Mouse (Mus musculus) inflammation-experienced regulatory T-cells, adult 6 months (primary cell): ENCODE measurements around the gene Lcn8. TPM values are rescaled to one million over a fixed set of nuclear protein-coding genes. Genes with fewer than 3 reads are reported as not detected.
"Not testable (repeated sequence)": the region's sequence is repeated elsewhere in the genome, so short reads cannot be mapped to it uniquely, and the experiment has no call there.

ENCODE experiments used
- ATAC-seq: one replicate; pipeline ENCODE4 v1.8.0; 2017
- polyA plus RNA-seq, 3 experiments: library from polyadenylated mRNA; unstranded; fragments of 100-300 nt; shearing (Covaris generic); gene quantifications; one replicate each; pipeline ENCODE4 v1.2.1; 2017

Lcn8 gene
- polyA plus RNA-seq, 3 experiments from 2014 or later: not detected

- ATAC-seq: peak; percentile 54
Measured at GRCm38 (mm10) chr2:25666516-25666915, 13.6 kb downstream of the Lcn8 start.

GRCm38 (mm10) chr2:25676486-25676885 is 23.6 kb downstream of the Lcn8 start, which contains the start of gene Lcn6:
Gene Lcn6, plus strand, starts transcription at chr2:25676786.
- no peak for ATAC-seq

- ATAC-seq: no peak
Measured at GRCm38 (mm10) chr2:25679559-25679958, 26.6 kb downstream of the Lcn8 start.

GRCm38 (mm10) chr2:25682426-25682825 is 29.5 kb downstream of the Lcn8 start, which contains the start of gene Lcn10:
Gene Lcn10, plus strand, starts transcription at chr2:25682726.
- ATAC-seq: no peak

- ATAC-seq: no peak
Measured at GRCm38 (mm10) chr2:25686941-25687340, 34.0 kb downstream of the Lcn8 start.

GRCm38 (mm10) chr2:25694605-25695004 is 41.7 kb downstream of the Lcn8 start:
- no peak for ATAC-seq

GRCm38 (mm10) chr2:25696951-25697350 is 44.0 kb downstream of the Lcn8 start:
- no peak for ATAC-seq

- no peak for ATAC-seq
Measured at GRCm38 (mm10) chr2:25698696-25699095, 45.8 kb downstream of the Lcn8 start.

- ATAC-seq: not testable (repeated sequence)
Measured at GRCm38 (mm10) chr2:25699743-25700142, 46.8 kb downstream of the Lcn8 start, which contains the start of gene Obp2a. Gene Obp2a, plus strand, starts transcription at chr2:25700043.

- ATAC-seq: no peak
Measured at GRCm38 (mm10) chr2:25701001-25701400, 48.1 kb downstream of the Lcn8 start.

- ATAC-seq: no peak
Measured at GRCm38 (mm10) chr2:25703706-25704105, 50.8 kb downstream of the Lcn8 start.

Other genes starting within 250 kb of the Lcn8 start
- gene Fut7, start 229.9 kb upstream of the Lcn8 start, polyA plus RNA-seq: 10 to 100 TPM in 1 of 3 experiments, 1 to 10 TPM in 2; 4.1 to 14.7 (median 7.2) TPM
- 10 to 100 TPM; 31.4 to 59.3 (median 41.8) TPM for gene Abca2, start 224.4 kb upstream of the Lcn8 start, polyA plus RNA-seq
- gene Clic3, start 196.3 kb upstream of the Lcn8 start, polyA plus RNA-seq: 1 to 10 TPM; 1.2 to 1.9 (median 1.6) TPM
- gene Paxx, start 192.0 kb upstream of the Lcn8 start, polyA plus RNA-seq: 10 to 100 TPM; 70.4 to 92.1 (median 89.2) TPM
- gene Ptgds, start 183.1 kb upstream of the Lcn8 start, polyA plus RNA-seq: not detected
- not detected for gene Lcn12, start 159.2 kb upstream of the Lcn8 start, polyA plus RNA-seq
- gene Fbxw5, start 152.4 kb upstream of the Lcn8 start, polyA plus RNA-seq: 10 to 100 TPM; 49.1 to 88.0 (median 76.8) TPM
- 1 to 10 TPM; 2.1 to 5.1 (median 3.4) TPM for gene C8g, start 151.4 kb upstream of the Lcn8 start, polyA plus RNA-seq
- 10 to 100 TPM; 74.8 to 85.3 (median 76.1) TPM for gene Traf2, start 106.2 kb upstream of the Lcn8 start, polyA plus RNA-seq
- 100 to 1,000 TPM; 246 to 394 (median 269) TPM for gene Edf1, start 95.3 kb upstream of the Lcn8 start, polyA plus RNA-seq
- 1 to 10 TPM in 2 of 3 experiments, under 1 TPM in 1; 0.85 to 2.2 (median 1.3) TPM for gene Mamdc4, start 78.3 kb upstream of the Lcn8 start, polyA plus RNA-seq
- 10 to 100 TPM; 37.0 to 64.3 (median 56.2) TPM for gene Phpt1, start 77.9 kb upstream of the Lcn8 start, polyA plus RNA-seq
- under 1 TPM in 1 of 3 experiments, not detected in 2; 0.07 TPM for gene Ajm1, start 71.4 kb upstream of the Lcn8 start, polyA plus RNA-seq
- 10 to 100 TPM; 14.0 to 28.3 (median 18.0) TPM for gene Rabl6, start 44.6 kb upstream of the Lcn8 start, polyA plus RNA-seq
- not detected for gene Ccdc183, start 35.4 kb upstream of the Lcn8 start, polyA plus RNA-seq
- gene Tmem141, start 31.1 kb upstream of the Lcn8 start, polyA plus RNA-seq: 1 to 10 TPM in 2 of 3 experiments, under 1 TPM in 1; 0.80 to 2.2 (median 1.1) TPM
- gene Fcna, start 25.1 kb upstream of the Lcn8 start, polyA plus RNA-seq: under 1 TPM in 1 of 3 experiments, not detected in 2; 0.96 TPM
- gene Lcn5, start 4.8 kb downstream of the Lcn8 start, polyA plus RNA-seq: not detected
- gene Lcn6, start 23.7 kb downstream of the Lcn8 start, polyA plus RNA-seq: not detected
- gene Lcn10, start 29.6 kb downstream of the Lcn8 start, polyA plus RNA-seq: 1 to 10 TPM in 2 of 3 experiments, not detected in 1; 1.1 to 1.4 TPM
- not detected for gene Obp2a, start 46.9 kb downstream of the Lcn8 start, polyA plus RNA-seq
- gene Bmyc, start 53.6 kb downstream of the Lcn8 start, polyA plus RNA-seq: 100 to 1,000 TPM in 1 of 3 experiments, 10 to 100 TPM in 2; 31.0 to 105 (median 84.4) TPM
- not detected for gene Obp2b, start 83.9 kb downstream of the Lcn8 start, polyA plus RNA-seq
- not detected for gene Lcn3, start 112.4 kb downstream of the Lcn8 start, polyA plus RNA-seq
- gene Lcn11, start 123.9 kb downstream of the Lcn8 start, polyA plus RNA-seq: not detected
- gene Gm13539, start 129.1 kb downstream of the Lcn8 start, polyA plus RNA-seq: not detected
- gene Glt6d1, start 162.7 kb downstream of the Lcn8 start, polyA plus RNA-seq: not detected
- gene Lcn9, start 170.0 kb downstream of the Lcn8 start, polyA plus RNA-seq: not detected
- under 1 TPM in 2 of 3 experiments, not detected in 1; 0.46 to 0.52 TPM for gene Sohlh1, start 194.1 kb downstream of the Lcn8 start, polyA plus RNA-seq
- gene Kcnt1, start 210.6 kb downstream of the Lcn8 start, polyA plus RNA-seq: not detected